Mouse (Mus musculus) ES-Bruce4 (cell line): ENCODE data around the gene Syngr1. TPM values are rescaled to one million over a fixed set of nuclear protein-coding genes. Genes with fewer than 3 reads are reported as not detected.

Experiments used
- H3K27ac ChIP-seq: 2 replicates; pipeline ENCODE4 v1.5.1; 2012; ENCODE audit warnings: low read length, inconsistent platforms; ENCODE audit not compliant: insufficient read depth
- H3K27me3 ChIP-seq: 2 replicates; pipeline ENCODE4 v1.6.1; 2012; ENCODE audit warnings: mild to moderate bottlenecking, low read length, inconsistent platforms; ENCODE audit not compliant: control insufficient read depth, poor library complexity, insufficient read depth, severe bottlenecking
- H3K36me3 ChIP-seq: 2 replicates; pipeline ENCODE4 v1.6.1; 2012; ENCODE audit warnings: inconsistent platforms, mild to moderate bottlenecking, low read length, moderate library complexity; ENCODE audit not compliant: control insufficient read depth, poor library complexity, insufficient read depth, severe bottlenecking
- H3K4me1 ChIP-seq: one replicate; pipeline ENCODE4 v1.8.1; 2011; ENCODE audit warnings: low read length; ENCODE audit not compliant: control insufficient read depth, insufficient read depth
- H3K4me3 ChIP-seq: 2 replicates; pipeline ENCODE4 v1.5.1; 2011; ENCODE audit warnings: low read depth, mild to moderate bottlenecking, low read length
- H3K9ac ChIP-seq: 2 replicates; pipeline ENCODE4 v1.6.1; 2012; ENCODE audit warnings: low read depth, mild to moderate bottlenecking, inconsistent platforms; ENCODE audit not compliant: poor library complexity, severe bottlenecking
- H3K9me3 ChIP-seq: replicated peaks from 2 replicates; pipeline ENCODE4 v1.6.1; 2012; ENCODE audit warnings: mild to moderate bottlenecking, low read length, inconsistent platforms; ENCODE audit not compliant: control insufficient read depth, poor library complexity, insufficient read depth, severe bottlenecking
- CTCF ChIP-seq: IDR thresholded peaks from one replicate; pipeline ENCODE4 v1.8.1; 2011; ENCODE audit warnings: low read depth, low read length
- EP300 ChIP-seq: IDR thresholded peaks from 2 replicates; pipeline ENCODE4 v1.6.1; 2011; ENCODE audit warnings: low read depth, low read length; ENCODE audit not compliant: insufficient read depth
- POLR2A ChIP-seq: IDR thresholded peaks from one replicate; pipeline ENCODE4 v1.8.1; 2011; ENCODE audit warnings: low read length; ENCODE audit not compliant: insufficient read depth
- polyA plus RNA-seq: library from polyadenylated mRNA; stranded (reverse); fragments of >200 nt; gene quantifications from 2 replicates; pipeline ENCODE4 v1.2.4, GENCODE M21; 2011; ENCODE audit warnings: low read depth; ENCODE audit not compliant: missing spikeins, insufficient read depth, insufficient read length

The Syngr1 gene
- polyA plus RNA-seq, 1 experiment = 32.3 TPM

DNA sequence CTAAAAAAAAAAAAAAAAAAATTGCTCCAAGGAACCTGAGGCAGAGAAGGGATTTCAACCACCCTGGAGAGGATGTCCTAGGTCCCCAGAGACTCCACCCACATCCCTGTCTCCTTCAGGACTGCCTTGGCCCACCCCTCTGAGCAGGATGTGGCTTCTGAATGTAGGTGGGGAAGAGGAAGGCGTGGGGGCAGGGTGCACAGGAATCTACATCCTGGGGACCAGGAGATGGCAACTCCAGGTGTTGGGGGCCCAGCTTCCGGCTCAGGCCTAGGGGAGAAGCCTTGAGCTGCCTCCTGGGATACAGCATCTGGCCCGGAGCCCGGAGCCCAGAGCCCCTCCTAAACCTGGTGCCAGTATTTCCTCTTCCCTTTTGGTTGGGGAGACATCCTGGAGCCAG is 41.0 kb upstream of the Syngr1 start:
- no peak overlapping the region for H3K27ac ChIP-seq
- TF ChIP-seq POLR2A (no peak), EP300 (no peak), CTCF (no peak)
- peaks cover 6% of the 10 kb centered on the region; the same call in 1 of the 2 replicates for H3K9me3 ChIP-seq
- no peak overlapping the region for H3K4me3 ChIP-seq
- no peak overlapping the region for H3K9ac ChIP-seq
- no peaks in the 10 kb centered on the region for H3K36me3 ChIP-seq
- no peaks in the 10 kb centered on the region; the same call in 1 of the 2 replicates for H3K27me3 ChIP-seq
- H3K4me1 ChIP-seq = no peaks in the 10 kb centered on the region

- Histone ChIP-seq H3K4me3 (no peak overlapping the region), H3K9me3 (no peaks in the 10 kb centered on the region), H3K4me1 (no peaks in the 10 kb centered on the region), H3K36me3 (no peaks in the 10 kb centered on the region), H3K27me3 (no peaks in the 10 kb centered on the region; the same call in 1 of the 2 replicates), H3K27ac (no peak overlapping the region), H3K9ac (no peak overlapping the region)
- no peak for TF ChIP-seq CTCF
- no peak for TF ChIP-seq EP300
- no peak for TF ChIP-seq POLR2A
These were observed 39.9 kb upstream of the Syngr1 start for GRCm38 (mm10) chr15:80051092-80051761.

DNA sequence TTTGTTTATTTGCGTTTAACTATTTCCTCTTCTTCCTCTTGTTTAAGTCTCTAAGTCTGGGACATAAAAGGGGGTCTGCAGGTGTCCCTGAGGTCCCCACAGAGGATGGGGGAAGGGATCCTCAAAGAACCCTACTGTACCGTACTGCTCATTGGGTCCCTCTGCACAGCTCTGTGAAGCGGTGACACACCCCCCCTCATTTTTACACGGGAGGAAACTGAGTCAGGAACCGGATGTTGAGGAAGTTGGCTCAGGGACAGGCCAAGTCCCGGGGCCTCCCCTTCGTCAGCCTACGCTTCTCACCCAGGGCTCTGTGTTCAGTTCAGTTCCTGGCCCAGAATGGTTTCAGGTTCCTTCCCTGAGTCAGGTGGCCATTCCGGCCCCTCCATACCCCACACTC is 39.4 kb upstream of the Syngr1 start:
- no peaks in the 10 kb centered on the region for H3K36me3 ChIP-seq
- H3K4me1 ChIP-seq = no peaks in the 10 kb centered on the region
- H3K9me3 ChIP-seq = no peaks in the 10 kb centered on the region
- no peak overlapping the region for H3K27ac ChIP-seq
- H3K9ac ChIP-seq = no peak overlapping the region
- H3K27me3 ChIP-seq = no peaks in the 10 kb centered on the region; the same call in 1 of the 2 replicates
- no peak overlapping the region for H3K4me3 ChIP-seq
- TF ChIP-seq EP300 (no peak), POLR2A (no peak), CTCF (no peak)

- Histone ChIP-seq H3K36me3 (no peaks in the 10 kb centered on the region), H3K9me3 (no peaks in the 10 kb centered on the region), H3K27me3 (no peaks in the 10 kb centered on the region), H3K27ac (no peak overlapping the region), H3K9ac (no peak overlapping the region), H3K4me1 (no peaks in the 10 kb centered on the region), H3K4me3 (no peak overlapping the region)
- no peak for TF ChIP-seq CTCF
- TF ChIP-seq EP300 = no peak
These were observed 37.6 kb upstream of the Syngr1 start for GRCm38 (mm10) chr15:80053381-80054033.

GRCm38 (mm10) chr15:80054034-80054710 is 37.0 kb upstream of the Syngr1 start:
- H3K36me3 ChIP-seq = no peaks in the 10 kb centered on the region
- H3K4me1 ChIP-seq = no peaks in the 10 kb centered on the region
- H3K27me3 ChIP-seq = no peaks in the 10 kb centered on the region
- no peak for TF ChIP-seq EP300
- no peak for TF ChIP-seq POLR2A
- TF ChIP-seq CTCF = no peak
- no peak overlapping the region for H3K4me3 ChIP-seq
- no peaks in the 10 kb centered on the region for H3K9me3 ChIP-seq
- H3K27ac ChIP-seq = no peak overlapping the region
- no peak overlapping the region for H3K9ac ChIP-seq

DNA sequence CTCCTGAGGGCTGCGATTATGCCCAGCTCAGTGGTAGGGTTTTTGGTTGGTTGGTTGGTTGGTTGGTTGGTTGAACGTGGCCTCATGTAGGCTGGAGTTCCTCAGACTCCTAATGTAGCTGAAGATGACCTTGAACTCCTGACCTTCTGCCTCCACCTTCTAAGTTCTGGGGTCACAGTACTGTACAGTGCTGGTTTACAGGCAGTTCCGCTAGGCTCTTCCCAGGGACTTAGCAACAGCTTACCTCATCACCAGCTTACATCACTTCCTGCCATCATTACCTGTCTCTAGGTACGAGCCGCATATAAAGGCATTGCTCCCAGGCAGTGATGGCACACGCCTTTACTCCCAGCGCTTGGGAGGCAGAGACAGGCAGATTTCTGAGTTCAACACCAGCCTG is 33.0 kb upstream of the Syngr1 start:
- Histone ChIP-seq H3K27ac (no peak overlapping the region), H3K4me1 (peaks cover 7% of the 10 kb centered on the region), H3K36me3 (no peaks in the 10 kb centered on the region), H3K9me3 (no peaks in the 10 kb centered on the region), H3K27me3 (no peaks in the 10 kb centered on the region), H3K9ac (no peak overlapping the region), H3K4me3 (no peak overlapping the region)
- TF ChIP-seq CTCF (no peak), EP300 (no peak), POLR2A (no peak)
